Mouse (Mus musculus) G1E (cell line): ENCODE data around the gene Lrr1. TPM values are rescaled to one million over a fixed set of nuclear protein-coding genes. Genes with fewer than 3 reads are reported as not detected.

ENCODE experiments used
- ATAC-seq: 2 replicates; pipeline ENCODE4 v1.8.0; 2016; ENCODE audit warnings: mild to moderate bottlenecking; ENCODE audit not compliant: insufficient number of reproducible peaks, poor library complexity, low FRiP score, severe bottlenecking; ENCODE audit errors: extremely low read depth
- DNase-seq: peaks from one replicate; pipeline ENCODE4 v3.0.0; 2012; ENCODE audit warnings: low spot score
- H3K27me3 ChIP-seq: 2 replicates; pipeline ENCODE4 v1.6.1; 2012; ENCODE audit warnings: mild to moderate bottlenecking, low read length, inconsistent platforms; ENCODE audit not compliant: insufficient read depth
- H3K36me3 ChIP-seq: replicated peaks from 2 replicates; pipeline ENCODE3; 2012; ENCODE audit warnings: mild to moderate bottlenecking, inconsistent platforms
- H3K4me1 ChIP-seq: 2 replicates; pipeline ENCODE4 v1.6.1; 2012; ENCODE audit warnings: low read depth, low read length, inconsistent platforms, mixed read lengths; ENCODE audit not compliant: insufficient read depth
- H3K4me3 ChIP-seq: 2 replicates; pipeline ENCODE4 v1.5.1; 2012; ENCODE audit warnings: low read depth, mild to moderate bottlenecking, inconsistent platforms, low read length, moderate library complexity, mixed read lengths
- H3K9me3 ChIP-seq: replicated peaks from 2 replicates; pipeline ENCODE4 v1.6.1; 2012; ENCODE audit warnings: inconsistent platforms
- CTCF ChIP-seq: IDR thresholded peaks from 2 replicates; pipeline ENCODE4 v1.5.1; 2012; ENCODE audit warnings: low read depth, low read length, inconsistent platforms, mixed read lengths
- GATA1 ChIP-seq: IDR thresholded peaks from 2 replicates; pipeline ENCODE4 v1.6.1; 2012; ENCODE audit warnings: borderline replicate concordance, low read length, inconsistent platforms, mixed read lengths
- GATA2 ChIP-seq: IDR thresholded peaks from 2 replicates; pipeline ENCODE4 v1.6.1; 2012; ENCODE audit warnings: low read depth, low read length, inconsistent platforms, borderline replicate concordance
- POLR2AphosphoS5 ChIP-seq: IDR thresholded peaks from 2 replicates; pipeline ENCODE4 v1.6.1; 2012; ENCODE audit warnings: low read depth, low read length, inconsistent platforms; ENCODE audit not compliant: insufficient replicate concordance
- TAL1 ChIP-seq: conservative IDR thresholded peaks from 2 replicates; pipeline ENCODE4 v1.6.1; 2012; ENCODE audit warnings: low read depth, low read length, inconsistent platforms, mixed read lengths
- polyA plus RNA-seq: library from polyadenylated mRNA; stranded (reverse); fragments of >175 nt; gene quantifications from 2 replicates; pipeline ENCODE4 v1.2.3, GENCODE M21; 2012
- total RNA-seq, 2 experiments: library from RNA; stranded (forward) in 1 of 2; stranded (reverse) in 1 of 2; fragments of 200-1000 nt in 1 of 2; fragments of >200 nt in 1 of 2; fragmentation: Nextera tagmentation in 1 of 2; gene quantifications; 2 replicates each; pipeline ENCODE4 v1.2.3; 2014 to 2017

Gene Lrr1
- total and polyA plus RNA-seq, 3 experiments: 19.4 to 45.0 (median 36.2) TPM

- ATAC-seq (peak; percentile 50), DNase-seq (peak; percentile 81)
- Histone ChIP-seq H3K4me3 (peak within 1 kb of the TSS; percentile 100), H3K4me1 (peaks cover 46% of the 10 kb centered on the region), H3K9me3 (no peaks in the 10 kb centered on the region), H3K27me3 (no peaks in the 10 kb centered on the region), H3K36me3 (peaks cover 54% of the 10 kb centered on the region)
- TF ChIP-seq CTCF (no peak), POLR2AphosphoS5 (no peak), TAL1 (no peak), GATA2 (no peak), GATA1 (no peak)
These were observed 28.1 kb downstream of the Lrr1 start, which contains the start of gene Gm49383 for GRCm38 (mm10) chr12:69196444-69197377. TSS of gene Gm49383 (minus strand) at chr12:69197104.

- TF ChIP-seq CTCF (no peak), POLR2AphosphoS5 (0 out of 2 replicates have a peak, but pooled peaks have one; percentile 20)
- Histone ChIP-seq H3K36me3 (peaks cover 54% of the 10 kb centered on the region), H3K9me3 (no peaks in the 10 kb centered on the region), H3K4me3 (peak overlapping the region; percentile 100), H3K4me1 (peaks cover 43% of the 10 kb centered on the region), H3K27me3 (no peaks in the 10 kb centered on the region)
- peak; percentile 25 for ATAC-seq
- peak; percentile 62 for DNase-seq
These were observed 29.0 kb downstream of the Lrr1 start for GRCm38 (mm10) chr12:69197378-69198163.

GRCm38 (mm10) chr12:69198164-69198535, 29.5 kb downstream of the Lrr1 start, which contains the start of gene Dnaaf2:
TSS of gene Dnaaf2 (minus strand) at chr12:69198429.
- peak; percentile 40 for DNase-seq
- no peaks in the 10 kb centered on the region for H3K9me3 ChIP-seq
- TF ChIP-seq GATA2 (no peak), GATA1 (no peak), POLR2AphosphoS5 (no peak), CTCF (no peak), TAL1 (no peak)

GRCm38 (mm10) chr12:69198985-69199384, 30.4 kb downstream of the Lrr1 start:
- no peak for DNase-seq
- H3K4me1 ChIP-seq: peaks cover 41% of the 10 kb centered on the region
- no peak for ATAC-seq
- peaks cover 57% of the 10 kb centered on the region for H3K36me3 ChIP-seq
- TF ChIP-seq GATA1 (no peak), TAL1 (no peak), GATA2 (no peak), POLR2AphosphoS5 (no peak), CTCF (no peak)
- H3K4me3 ChIP-seq: peak overlapping the region; percentile 100; the same call in 1 of the 2 replicates
- H3K9me3 ChIP-seq: no peaks in the 10 kb centered on the region
- no peaks in the 10 kb centered on the region for H3K27me3 ChIP-seq

More at GRCm38 (mm10) chr12:69198164-69198535, 29.5 kb downstream of the Lrr1 start, which contains the start of gene Dnaaf2:
- peak within 1 kb of the TSS; percentile 100 for H3K4me3 ChIP-seq
- no peaks in the 10 kb centered on the region for H3K27me3 ChIP-seq
- H3K36me3 ChIP-seq: peaks cover 54% of the 10 kb centered on the region
- ATAC-seq: peak; percentile 58
- peaks cover 39% of the 10 kb centered on the region for H3K4me1 ChIP-seq

GRCm38 (mm10) chr12:69204052-69204833, 35.6 kb downstream of the Lrr1 start, which contains the start of gene Gm49384:
TSS of gene Gm49384 (minus strand) at chr12:69204267.
- Histone ChIP-seq H3K4me3 (no peak within 1 kb of the TSS), H3K36me3 (peaks cover 81% of the 10 kb centered on the region), H3K27me3 (no peaks in the 10 kb centered on the region), H3K9me3 (no peaks in the 10 kb centered on the region), H3K4me1 (peaks cover 31% of the 10 kb centered on the region)
- ATAC-seq (no peak), DNase-seq (no peak)
- TF ChIP-seq GATA1: no peak
- no peak for TF ChIP-seq CTCF
- TF ChIP-seq TAL1: no peak
- no peak for TF ChIP-seq POLR2AphosphoS5
- no peak for TF ChIP-seq GATA2

GRCm38 (mm10) chr12:69207396-69207795, 38.8 kb downstream of the Lrr1 start:
- Histone ChIP-seq H3K4me3 (no peak overlapping the region), H3K4me1 (peaks cover 20% of the 10 kb centered on the region), H3K9me3 (no peaks in the 10 kb centered on the region), H3K27me3 (no peaks in the 10 kb centered on the region), H3K36me3 (peaks cover 86% of the 10 kb centered on the region)
- TF ChIP-seq GATA2: no peak
- TF ChIP-seq CTCF: no peak
- TF ChIP-seq GATA1: no peak
- no peak for TF ChIP-seq POLR2AphosphoS5
- no peak for TF ChIP-seq TAL1
- DNase-seq (no peak), ATAC-seq (no peak)
